Mouse (Mus musculus) ES-E14 (cell line): ENCODE data around the gene Immt. TPM values are rescaled to one million over a fixed set of nuclear protein-coding genes. Genes with fewer than 3 reads are reported as not detected.
A peak's percentile ranks its signal among the peaks of the same experiment; 100 is the strongest.
"Not testable (repeated sequence)": the region's sequence is repeated elsewhere in the genome, so short reads cannot be mapped to it uniquely, and the experiment has no call there.

Source experiments
- DNase-seq: peaks from one replicate; pipeline ENCODE4 v3.0.0-alpha.2; 2013; ENCODE audit warnings: low read depth, low spot score
- H3K27ac ChIP-seq: 2 replicates; pipeline ENCODE4 v1.5.1; 2012; ENCODE audit warnings: low read depth, mild to moderate bottlenecking, low read length, moderate library complexity, mixed read lengths; ENCODE audit not compliant: poor library complexity, insufficient read depth, severe bottlenecking
- H3K36me3 ChIP-seq: 2 replicates; pipeline ENCODE4 v1.6.1; 2012; ENCODE audit warnings: mild to moderate bottlenecking, low read length, moderate library complexity, mixed read lengths; ENCODE audit not compliant: control insufficient read depth, poor library complexity, insufficient read depth, severe bottlenecking
- H3K4me1 ChIP-seq, 2 experiments: fragments of 150-350 bp in 1 of 2; sonication (generic) in 1 of 2; 2 replicates each; pipeline ENCODE4 v1.6.1; 2012; ENCODE audit warnings: low read length in 2 of 2, mild to moderate bottlenecking in 1 of 2, mixed read lengths in 1 of 2; ENCODE audit not compliant: control insufficient read depth in 2 of 2, insufficient read depth in 2 of 2, poor library complexity in 1 of 2
- H3K4me3 ChIP-seq, 2 experiments: fragments of 150-350 bp in 1 of 2; sonication (generic) in 1 of 2; 2 replicates each; pipeline ENCODE4 v1.5.1; 2012; ENCODE audit warnings: low read length in 2 of 2, low read depth in 1 of 2, mild to moderate bottlenecking in 1 of 2, mixed read lengths in 1 of 2; ENCODE audit not compliant: insufficient read depth in 1 of 2, poor library complexity in 1 of 2, severe bottlenecking in 1 of 2
- H3K9ac ChIP-seq: 2 replicates; pipeline ENCODE4 v1.6.1; 2012; ENCODE audit warnings: low read depth, mild to moderate bottlenecking, low read length, mixed read lengths; ENCODE audit not compliant: poor library complexity, insufficient read depth, severe bottlenecking
- H3K9me3 ChIP-seq: fragments of 150-350 bp; sonication (generic); 2 replicates; pipeline ENCODE4 v1.6.1; 2012; ENCODE audit warnings: low read depth, mild to moderate bottlenecking, low read length; ENCODE audit not compliant: control insufficient read depth, insufficient read depth
- CHD2 ChIP-seq: IDR thresholded peaks from 2 replicates; pipeline ENCODE4 v1.6.1; 2014; ENCODE audit warnings: mild to moderate bottlenecking, low read depth, low read length, inconsistent platforms
- in situ Hi-C, 2 experiments: fragments of 600-800 bp; cut with MboI; formaldehyde crosslinking; loops; one replicate each; pipeline ENCODE4 v1.15.1; 2025; ENCODE audit warnings: low sequenced_read_pairs in 2 of 2, inconsistent platforms in 1 of 2; ENCODE audit not compliant: unreplicated experiment in 2 of 2
- total RNA-seq: library from RNA; depleted of rRNA; stranded (reverse); fragments of 300-350 nt; gene quantifications from 2 replicates; pipeline ENCODE4 v1.2.3, GENCODE M21; 2012; rRNA removed

Gene Immt
- total RNA-seq, 1 experiment, result 181 TPM

GRCm38 (mm10) chr6:71925233-71925632 is 94.1 kb downstream of the Immt start:
- H3K9me3 ChIP-seq, DNase-seq, in situ Hi-C loops, H3K27ac ChIP-seq, H3K9ac ChIP-seq, H3K4me1 ChIP-seq: not testable (repeated sequence)
- TF ChIP-seq CHD2, result peak; percentile 82
- Histone ChIP-seq H3K4me3 (peak overlapping the region in 1 of 2 experiments; percentile 0; a peak in 1 of 4 replicates), H3K36me3 (peaks cover 30% of the 10 kb centered on the region)

Other genes starting within 250 kb of the Immt start
- 124 and 125 TPM in 2 replicates for gene Kdm3a, start 198.3 kb upstream of the Immt start, total RNA-seq
- gene Reep1, start 123.8 kb upstream of the Immt start, total RNA-seq, result 6.9 and 8.9 TPM in 2 replicates
- 27.4 and 34.0 TPM in 2 replicates for gene Mrpl35, start 4.4 kb upstream of the Immt start, total RNA-seq
- 196 and 218 TPM in 2 replicates for gene Ptcd3, start 77.4 kb downstream of the Immt start, total RNA-seq
- 111 and 128 TPM in 2 replicates for gene Polr1a, start 77.7 kb downstream of the Immt start, total RNA-seq